Mouse (Mus musculus) ovary, postnatal 10 days (tissue): ENCODE measurements around the gene Gm10160.

Source experiments
- DNase-seq: peaks from one replicate; pipeline ENCODE4 v3.0.0; 2022; ENCODE audit warnings: low spot score

The Gm10160 gene

DNA sequence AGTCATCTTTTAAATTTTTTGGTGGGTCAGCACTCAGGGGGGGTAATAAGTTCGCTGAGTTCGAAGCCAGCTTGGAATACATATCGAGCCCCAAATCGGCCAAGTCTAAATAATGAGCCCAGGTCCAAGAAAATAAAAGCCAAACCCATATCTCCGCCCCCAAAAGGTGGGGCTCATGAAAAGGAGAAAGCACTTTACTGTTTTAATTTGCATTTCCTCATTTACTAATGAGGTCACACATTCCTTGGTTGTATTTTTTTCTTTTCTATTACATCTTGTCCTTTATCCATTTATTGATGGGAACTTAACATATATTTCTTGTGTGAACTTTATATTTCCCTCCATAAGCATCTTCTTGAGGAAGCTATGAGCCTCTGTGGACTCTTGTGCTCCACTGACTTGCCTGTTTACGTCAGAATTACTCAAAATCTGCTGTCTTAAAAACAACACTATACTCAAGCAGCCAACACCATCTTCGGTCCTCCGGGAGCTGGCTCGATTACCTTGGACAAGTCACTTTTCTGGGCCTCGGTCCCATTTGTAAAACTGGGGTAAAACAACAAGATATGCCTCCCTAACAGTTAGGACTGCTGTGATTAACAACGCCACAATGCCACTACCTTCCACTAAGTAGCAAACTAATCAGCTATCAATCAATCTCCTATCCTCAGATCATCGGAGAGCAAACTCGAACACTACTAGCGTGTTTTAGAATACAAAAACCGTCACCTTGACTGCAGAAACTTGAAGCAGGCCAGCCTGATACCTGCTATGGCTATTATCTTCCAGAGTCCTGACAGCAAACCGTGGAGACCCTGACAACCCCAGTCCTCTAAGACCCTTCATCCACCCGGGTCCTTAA, 27.6 kb downstream of the Gm10160 start:
- no peak for DNase-seq

DNA sequence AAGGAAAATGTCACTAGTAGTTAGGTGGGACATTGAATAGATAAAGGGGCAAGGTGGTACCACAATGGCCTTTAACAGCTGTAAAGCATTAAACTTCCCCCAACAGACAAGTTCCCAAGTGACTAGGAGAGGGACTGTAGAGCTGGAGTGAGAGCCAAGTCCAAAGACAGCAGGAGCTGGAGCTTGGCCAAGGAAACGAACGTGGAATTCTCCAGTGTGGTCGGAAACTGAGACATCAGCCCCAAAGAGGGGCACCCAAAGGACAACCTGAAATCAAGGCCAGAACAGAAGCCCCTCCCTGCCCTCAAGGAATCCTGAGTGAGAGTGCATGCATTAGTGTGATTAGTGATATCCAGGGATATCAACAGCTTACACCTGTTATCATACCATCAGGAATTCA, 30.2 kb downstream of the Gm10160 start:
- no peak for DNase-seq

DNA sequence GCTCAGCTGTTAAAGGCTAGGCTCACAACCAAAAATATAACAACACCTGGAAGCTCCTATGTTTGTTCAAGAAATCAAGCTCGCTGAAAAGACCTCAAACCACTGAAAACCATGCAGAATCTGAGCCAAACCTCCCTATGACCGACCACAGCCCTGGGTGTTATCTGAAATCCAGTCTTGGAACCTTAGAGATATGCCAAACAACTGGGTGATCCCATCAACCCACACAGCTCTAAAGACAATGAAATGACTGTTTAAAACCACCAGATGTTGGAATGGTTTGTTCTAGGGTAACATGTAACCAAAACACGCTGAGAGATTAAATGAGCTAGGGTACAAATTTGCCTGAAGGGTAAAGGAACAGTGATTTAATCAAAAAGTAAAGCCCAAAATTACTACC, 30.7 kb downstream of the Gm10160 start:
- DNase-seq, result no peak

DNA sequence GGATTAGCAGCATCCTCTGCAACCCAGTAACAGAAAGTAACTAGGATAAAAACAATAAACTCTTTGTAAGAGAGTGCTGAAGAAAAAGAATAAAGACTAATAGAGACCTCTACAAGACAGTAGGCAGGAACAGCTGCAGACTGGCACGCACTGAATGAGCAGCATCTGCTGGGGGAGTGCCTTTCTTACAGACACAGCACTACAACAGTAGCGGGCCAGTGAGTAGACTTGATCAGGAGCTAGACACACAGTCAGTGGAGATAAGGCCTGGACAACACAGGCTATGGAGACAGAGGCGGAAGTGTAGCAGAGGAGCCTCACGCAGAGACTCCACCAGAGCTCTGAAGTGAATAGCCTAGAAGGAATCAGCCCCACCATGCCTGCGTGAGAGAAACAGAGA, 49.5 kb downstream of the Gm10160 start:
- DNase-seq, result no peak
